Mouse (Mus musculus) lung, postnatal 0 days (tissue): ENCODE measurements around the gene Adgrg3. TPM values are rescaled to one million over a fixed set of nuclear protein-coding genes. Genes with fewer than 3 reads are reported as not detected.
A peak's percentile ranks its signal among the peaks of the same experiment; 100 is the strongest.

Source experiments
- ATAC-seq: fragments of 200-750 bp; cut with Nextera tagmentation; 2 replicates; pipeline ENCODE4 v1.8.0; 2017; ENCODE audit warnings: moderate library complexity
- DNase-seq: peaks from one replicate; pipeline ENCODE4 v3.0.0-alpha.2; 2016; ENCODE audit warnings: low spot score
- H3K27ac ChIP-seq: fragments of 300-500 bp; sonication (generic); 2 replicates; pipeline ENCODE4 v1.5.1; 2014; ENCODE audit warnings: antibody characterized with exemption, mild to moderate bottlenecking, low read length, mixed read lengths
- H3K27me3 ChIP-seq: fragments of 300-500 bp; sonication (generic); replicated peaks from 2 replicates; pipeline ENCODE4 v1.6.1; 2014; ENCODE audit warnings: low read length, mixed read lengths; ENCODE audit not compliant: insufficient read depth
- H3K36me3 ChIP-seq: fragments of 300-500 bp; sonication (generic); 2 replicates; pipeline ENCODE4 v1.6.1; 2014; ENCODE audit warnings: low read length, mixed read lengths; ENCODE audit not compliant: insufficient read depth
- H3K4me1 ChIP-seq: fragments of 300-500 bp; sonication (generic); 2 replicates; pipeline ENCODE4 v1.6.1; 2014; ENCODE audit warnings: antibody characterized with exemption, low read depth, low read length, mixed read lengths; ENCODE audit not compliant: insufficient read depth
- H3K4me2 ChIP-seq: fragments of 300-500 bp; sonication (generic); replicated peaks from 2 replicates; pipeline ENCODE4 v1.6.1; 2014; ENCODE audit warnings: low read depth, mild to moderate bottlenecking, low read length, moderate library complexity, mixed read lengths
- H3K4me3 ChIP-seq: fragments of 300-500 bp; sonication (generic); 2 replicates; pipeline ENCODE4 v1.5.1; 2014; ENCODE audit warnings: low read depth, low read length
- H3K9ac ChIP-seq: fragments of 300-500 bp; sonication (generic); replicated peaks from 2 replicates; pipeline ENCODE4 v1.6.1; 2014; ENCODE audit warnings: low read depth, mild to moderate bottlenecking
- H3K9me3 ChIP-seq: fragments of 300-500 bp; sonication (generic); 2 replicates; pipeline ENCODE4 v1.6.1; 2016; ENCODE audit warnings: low read length, mixed read lengths
- CTCF ChIP-seq: IDR thresholded peaks from 2 replicates; pipeline ENCODE4 v1.5.1; 2016; ENCODE audit warnings: antibody characterized with exemption, mild to moderate bottlenecking
- EP300 ChIP-seq: IDR thresholded peaks from 2 replicates; pipeline ENCODE4 v1.6.1; 2016; ENCODE audit warnings: antibody characterized with exemption, mild to moderate bottlenecking, control low read depth
- WGBS: fragments of 180-500 bp; shearing (Covaris S2); extraction: QIAGEN DNeasy Blood & Tissue Kit; methylation state at CpG from one replicate; pipeline ENCODE4 v1.1.7; 2014; 5-methylcytosine and 5-hydroxymethylcytosine counted together
- polyA plus RNA-seq: library from polyadenylated mRNA; unstranded; fragments of >200 nt; fragmentation: Nextera tagmentation; extraction: Ambion mirVana; gene quantifications from 2 replicates; pipeline ENCODE4 v1.2.1, GENCODE M21; 2015

The Adgrg3 gene
- polyA plus RNA-seq, 1 experiment from 2014 or later, result 5.3 TPM

DNA sequence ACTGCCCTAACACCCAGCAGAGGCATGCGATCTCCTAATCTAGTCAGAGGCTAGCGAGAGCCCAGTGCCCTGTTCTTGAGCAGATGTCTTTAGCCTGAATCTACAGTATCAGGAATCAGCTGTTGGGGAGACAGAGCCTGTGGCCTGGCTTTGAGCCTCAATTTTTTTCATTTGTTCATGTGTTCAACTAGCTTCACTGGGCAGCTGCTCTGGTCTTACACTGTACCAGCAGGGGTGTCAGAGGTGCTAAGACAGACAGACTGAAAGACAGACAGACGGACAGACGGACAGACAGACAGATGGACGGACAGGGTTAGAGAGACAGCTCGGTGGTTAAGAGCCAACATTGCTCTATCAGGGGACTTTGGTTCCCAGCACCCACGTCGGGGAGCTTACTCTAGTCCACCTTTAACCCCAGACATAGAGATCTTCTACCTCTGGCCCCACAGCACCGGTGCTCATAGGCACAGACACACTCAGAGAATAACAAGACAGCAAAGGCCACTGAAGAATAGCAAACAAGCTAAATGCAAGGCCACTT, 26.0 kb upstream of the Adgrg3 start:
- Histone ChIP-seq H3K4me1 (peaks cover 24% of the 10 kb centered on the region), H3K9ac (no peak overlapping the region), H3K27ac (peak overlapping the region; percentile 77; the same call in 1 of the 2 replicates), H3K36me3 (no peaks in the 10 kb centered on the region), H3K4me2 (no peak overlapping the region), H3K4me3 (no peak overlapping the region), H3K9me3 (no peaks in the 10 kb centered on the region), H3K27me3 (no peaks in the 10 kb centered on the region)
- 77% methylated on average over 9 of the region's 9 CpGs for WGBS
- TF ChIP-seq CTCF (no peak), EP300 (no peak)
- ATAC-seq, result no peak
- no peak for DNase-seq

DNA sequence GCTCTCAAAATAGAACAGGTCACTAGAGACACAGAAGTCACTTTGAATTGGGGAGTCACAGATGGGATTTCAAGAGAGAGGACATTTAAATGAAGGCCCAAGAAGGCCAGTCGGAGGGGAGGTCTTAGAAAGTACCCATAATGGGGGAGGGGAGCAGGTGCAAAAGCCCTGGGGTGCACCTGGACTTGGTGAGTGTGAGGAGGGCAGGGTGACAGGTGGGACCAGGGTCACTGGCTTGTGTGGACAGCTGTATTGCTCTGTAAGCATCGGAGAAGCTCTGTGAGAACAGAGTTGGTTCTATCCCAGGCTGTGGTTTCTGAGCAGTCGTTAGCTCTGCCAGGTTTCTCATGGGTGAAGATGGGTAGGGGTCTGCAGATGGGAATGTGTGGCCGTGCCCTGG, 25.5 kb upstream of the Adgrg3 start:
- H3K9me3 ChIP-seq, result no peaks in the 10 kb centered on the region
- peak overlapping the region; percentile 77 for H3K27ac ChIP-seq
- no peak for DNase-seq
- TF ChIP-seq EP300 (no peak), CTCF (no peak)
- 70% methylated on average over 4 of the region's 4 CpGs for WGBS
- no peaks in the 10 kb centered on the region for H3K27me3 ChIP-seq
- H3K4me1 ChIP-seq, result peaks cover 24% of the 10 kb centered on the region
- no peak overlapping the region for H3K4me2 ChIP-seq
- no peak overlapping the region for H3K4me3 ChIP-seq
- no peak for ATAC-seq
- H3K9ac ChIP-seq, result no peak overlapping the region
- no peaks in the 10 kb centered on the region for H3K36me3 ChIP-seq

DNA sequence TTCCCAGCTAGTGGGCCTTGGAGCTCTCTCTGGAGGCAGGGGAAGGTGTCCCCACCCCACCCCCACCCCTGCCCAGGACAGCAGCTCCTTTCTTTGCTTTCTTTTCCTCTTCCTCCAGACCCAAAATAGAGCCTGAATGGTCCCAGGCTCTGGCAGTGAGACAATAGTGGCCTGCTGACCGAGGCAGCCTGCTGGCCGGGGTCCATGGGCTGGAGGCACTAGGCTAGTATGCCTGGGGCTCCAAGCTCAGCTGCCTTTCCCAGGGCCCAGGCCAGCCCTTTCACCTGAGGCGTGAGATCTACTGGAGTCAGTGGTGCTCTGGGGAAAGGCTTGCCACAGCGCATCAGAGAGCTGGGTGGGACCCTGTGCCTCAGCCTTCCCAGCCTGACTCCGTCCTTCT, 25.0 kb upstream of the Adgrg3 start:
- H3K4me3 ChIP-seq, result no peak overlapping the region
- no peak overlapping the region for H3K4me2 ChIP-seq
- H3K27ac ChIP-seq, result peak overlapping the region; percentile 77
- H3K27me3 ChIP-seq, result no peaks in the 10 kb centered on the region
- no peak for TF ChIP-seq CTCF
- no peak for TF ChIP-seq EP300
- peaks cover 24% of the 10 kb centered on the region for H3K4me1 ChIP-seq
- ATAC-seq (peak; percentile 47), DNase-seq (peak; percentile 44)
- no peaks in the 10 kb centered on the region for H3K9me3 ChIP-seq
- no peak overlapping the region for H3K9ac ChIP-seq
- H3K36me3 ChIP-seq, result no peaks in the 10 kb centered on the region
- WGBS, result 37% methylated on average over 5 of the region's 5 CpGs

DNA sequence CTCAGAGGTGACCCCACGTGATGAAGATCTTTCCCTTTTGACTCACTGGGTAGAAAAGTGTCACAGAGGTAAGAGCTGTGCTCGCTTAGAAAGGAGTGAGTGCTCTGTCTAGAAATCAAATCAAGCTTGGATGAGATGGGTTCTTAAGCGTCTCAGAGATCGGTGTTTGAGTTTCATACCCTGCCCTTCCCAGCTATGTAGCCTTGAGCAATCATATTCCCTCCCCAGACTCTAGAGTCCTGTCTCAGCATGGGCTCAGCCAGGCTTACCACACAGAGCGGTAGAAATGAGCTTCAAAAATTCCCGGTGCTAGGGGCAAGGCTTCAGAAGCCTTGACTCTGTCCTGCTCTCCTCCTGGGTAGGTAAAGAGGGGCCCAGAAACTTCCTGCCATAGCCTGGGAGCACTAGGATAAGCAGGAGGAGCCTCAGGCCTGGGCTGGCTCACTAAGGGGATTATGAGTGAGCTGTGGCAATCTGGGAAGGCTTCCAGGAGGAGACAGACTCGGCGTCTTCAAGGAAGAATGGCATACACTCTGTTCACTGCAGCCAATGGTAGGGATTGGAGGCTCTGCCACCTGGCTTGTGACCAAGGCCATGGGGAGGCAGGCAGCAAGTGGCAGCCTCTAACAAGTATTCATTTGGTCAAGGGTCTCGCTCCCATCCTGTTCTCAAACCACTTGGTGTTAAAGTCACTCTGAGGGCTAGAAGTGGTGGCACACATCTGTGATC, 24.3 kb upstream of the Adgrg3 start:
- Histone ChIP-seq H3K9ac (no peak overlapping the region), H3K9me3 (no peaks in the 10 kb centered on the region), H3K4me1 (peaks cover 24% of the 10 kb centered on the region), H3K4me3 (no peak overlapping the region), H3K27me3 (no peaks in the 10 kb centered on the region), H3K4me2 (no peak overlapping the region), H3K27ac (peak overlapping the region; percentile 77), H3K36me3 (no peaks in the 10 kb centered on the region)
- ATAC-seq (peak; percentile 72), DNase-seq (peak; percentile 74)
- TF ChIP-seq EP300, result no peak
- no peak for TF ChIP-seq CTCF
- WGBS, result 50% methylated on average over 9 of the region's 9 CpGs

DNA sequence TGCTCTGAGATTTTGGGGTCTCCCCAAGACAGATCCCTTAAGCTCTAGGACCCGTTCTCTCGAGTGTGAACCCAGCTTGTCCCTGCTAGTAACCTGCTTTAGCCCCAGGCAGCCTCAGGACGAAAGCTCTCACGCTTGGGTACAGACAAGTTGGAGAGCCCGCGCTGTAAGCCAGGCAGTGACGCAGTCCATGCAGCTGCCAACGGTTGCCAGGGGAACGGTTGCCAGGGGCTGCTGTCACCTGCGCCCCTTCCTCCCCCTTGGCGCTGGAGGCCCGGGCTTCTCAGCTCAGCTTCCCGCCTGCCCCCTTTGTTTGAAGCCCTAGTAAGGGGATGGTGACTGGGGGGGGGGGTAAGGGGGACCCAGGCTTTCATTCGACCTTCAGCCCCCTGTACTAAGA, 23.5 kb upstream of the Adgrg3 start:
- Histone ChIP-seq H3K9me3 (no peaks in the 10 kb centered on the region), H3K4me3 (no peak overlapping the region), H3K36me3 (no peaks in the 10 kb centered on the region), H3K27me3 (no peaks in the 10 kb centered on the region), H3K27ac (no peak overlapping the region), H3K9ac (no peak overlapping the region), H3K4me1 (peaks cover 24% of the 10 kb centered on the region), H3K4me2 (no peak overlapping the region)
- peak; percentile 37; the same call in 1 of the 2 replicates for ATAC-seq
- peak; percentile 58 for DNase-seq
- 12% methylated on average over 14 of the region's 14 CpGs for WGBS
- TF ChIP-seq CTCF, result no peak
- no peak for TF ChIP-seq EP300

DNA sequence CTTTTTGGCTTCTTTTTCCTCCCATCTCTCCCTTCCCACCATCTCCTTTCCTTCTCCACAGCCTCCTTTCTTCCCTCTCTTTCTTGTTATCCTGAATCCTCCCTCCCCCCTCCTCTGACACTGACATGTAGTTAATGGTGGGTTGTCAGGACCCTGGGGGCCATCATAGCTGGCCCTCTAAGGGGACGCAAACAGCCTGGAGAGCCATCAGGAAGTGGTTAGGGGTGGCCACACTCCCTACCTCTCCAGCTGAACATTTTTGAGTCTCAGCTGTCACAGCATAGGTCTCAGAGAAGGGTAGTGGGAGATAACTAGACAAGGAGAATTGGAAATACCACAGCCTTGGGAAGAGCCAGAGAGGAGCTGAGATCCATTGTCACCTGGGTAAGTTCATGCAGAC, 23.0 kb upstream of the Adgrg3 start:
- H3K27ac ChIP-seq, result no peak overlapping the region
- 50% methylated on average over 1 of the region's 1 CpGs for WGBS
- TF ChIP-seq CTCF (no peak), EP300 (no peak)
- H3K27me3 ChIP-seq, result no peaks in the 10 kb centered on the region
- no peak overlapping the region for H3K9ac ChIP-seq
- H3K4me1 ChIP-seq, result peaks cover 27% of the 10 kb centered on the region
- no peak overlapping the region for H3K4me2 ChIP-seq
- ATAC-seq (no peak), DNase-seq (no peak)
- H3K36me3 ChIP-seq, result no peaks in the 10 kb centered on the region
- no peak overlapping the region for H3K4me3 ChIP-seq
- H3K9me3 ChIP-seq, result no peaks in the 10 kb centered on the region
